Mouse (Mus musculus) liver, postnatal 0 days (tissue): ENCODE measurements at regions not wholly inside any gene's neighbourhood (a gene's known extent, or its start where the extent isn't known, plus 50 kb on each side); places are given as distances from the start of the nearest gene placed in this dataset.

Experiments
- CTCF ChIP-seq: sonication (generic); IDR thresholded peaks from 2 replicates; pipeline ENCODE4 v1.5.1; 2016; ENCODE audit warnings: antibody characterized with exemption, low read depth
- EP300 ChIP-seq: IDR thresholded peaks from 2 replicates; pipeline ENCODE4 v1.6.1; 2016; ENCODE audit warnings: antibody characterized with exemption, low read depth, mild to moderate bottlenecking

DNA sequence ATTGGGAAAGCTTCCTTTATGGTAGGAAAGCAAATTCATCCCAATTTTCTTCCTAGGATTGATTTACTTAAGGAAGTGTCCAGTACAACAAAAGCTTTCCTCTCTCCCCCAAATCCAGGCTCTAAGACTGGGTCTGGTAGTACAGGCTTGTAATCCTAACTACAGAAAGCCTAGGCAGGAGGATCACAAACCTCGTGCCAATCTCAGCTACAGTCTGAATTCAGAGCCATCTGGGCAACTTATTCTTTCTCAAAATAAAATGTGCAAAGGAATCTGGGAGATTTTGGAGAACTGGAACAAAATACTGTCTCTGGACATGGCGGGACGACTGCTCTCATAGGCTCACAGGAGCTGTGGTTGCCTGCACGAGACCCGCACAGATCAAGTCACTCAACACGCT lies 377.4 kb upstream of the Satb1 start:
- TF ChIP-seq CTCF (no peak), EP300 (no peak)
